In genomic region chr19:24173608-24174523, GRCm38 (mm10) we compare ENCODE assay signal across 8 mouse cellular contexts. TPM values are rescaled to one million over a fixed set of nuclear protein-coding genes. Genes with fewer than 3 reads are reported as not detected.
A peak's percentile ranks its signal among the peaks of the same experiment; 100 is the strongest.
DNase-seq lines count a peak whose midpoint lies in the region; ATAC-seq lines count a peak whose summit lies in the region.

No protein-coding gene starts in this region.

- ATAC-seq in megakaryocyte, adult 5-6 weeks (ENCODE audit: poor library complexity, severe bottlenecking), result peak; percentile 90

- DNase-seq in WW6 (ENCODE audit: low read depth, low spot score), result peak; percentile 33
- peak; percentile 96 to 98 for DNase-seq in cerebellum, postnatal 36 days
- peak; percentile 92 to 94 for DNase-seq in gastrocnemius, adult 8-10 months (ENCODE audit: low spot score in 2 of 2)
- DNase-seq in induced T-regulatory cell, adult 2 months (ENCODE audit: low read depth), result peak; percentile 84
- DNase-seq in left cerebral cortex, adult 8-10 months (ENCODE audit: low spot score in 2 of 2), result peak; percentile 80 to 86
- peak; percentile 82 to 88 for DNase-seq in right cerebral cortex, adult 2 months (ENCODE audit: low spot score in 2 of 2)
- DNase-seq in urinary bladder, postnatal 10 days (ENCODE audit: low spot score), result peak; percentile 71

RNA-seq across cellular contexts. Expression of gene Tjp2, which starts 51.0 kb away (rescaled TPM):
- 1 to 10 TPM; 2.6 to 4.6 (median 4.0) TPM for total RNA-seq in gastrocnemius, adult 8-10 months (2022)
- total RNA-seq in left cerebral cortex, adult 8-10 months (2022), result 10 to 100 TPM; 22.2 to 25.1 (median 23.3) TPM
- total RNA-seq in megakaryocyte, adult 5-6 weeks (2015), result 1.6 and 3.7 TPM in 2 replicates
- 2.4 and 3.3 TPM in 2 replicates for total RNA-seq in megakaryocyte, adult 5-6 weeks (2017)

Comparison
In these comparisons a context has a peak if more than half of its experiments do, and no peak if none do; other contexts are left out.
1. Peak in every context shown above with its lines: DNase-seq and ATAC-seq.
2. DNase-seq: peak in every context shown above with its lines; median percentile 97 in cerebellum, postnatal 36 days; 93 in gastrocnemius, adult 8-10 months; 85 in right cerebral cortex, adult 2 months; 84 in induced T-regulatory cell, adult 2 months; 83 in left cerebral cortex, adult 8-10 months; 71 in urinary bladder, postnatal 10 days; 33 in WW6.
3. RNA of gene Tjp2, which starts 51.0 kb away (total RNA-seq): 22.2 to 25.1 TPM in left cerebral cortex, adult 8-10 months; 2.6 to 4.6 TPM in gastrocnemius, adult 8-10 months and 1.6 to 3.7 TPM in megakaryocyte, adult 5-6 weeks; every median in the first group is over 4 times any median in the second.